Mouse (Mus musculus): ENCODE data around the gene Prom1. TPM values are rescaled to one million over a fixed set of nuclear protein-coding genes. Genes with fewer than 3 reads are reported as not detected.

Gene Prom1
- total RNA-seq, 1 experiment from 2014 or later, result 1.6 TPM

GRCm38 (mm10) chr5:44087034-44087433, 14.8 kb downstream of the Prom1 start:
- ATAC-seq (ENCODE audit: extremely low read depth, insufficient number of reproducible peaks, low FRiP score, poor library complexity, severe bottlenecking), result no peak

GRCm38 (mm10) chr5:44085871-44086270, 16.0 kb downstream of the Prom1 start:
- no peak for ATAC-seq (ENCODE audit: extremely low read depth, insufficient number of reproducible peaks, low FRiP score, poor library complexity, severe bottlenecking)

- no peak for ATAC-seq (ENCODE audit: extremely low read depth, insufficient number of reproducible peaks, low FRiP score, poor library complexity, severe bottlenecking)
Measured at GRCm38 (mm10) chr5:44081108-44081507, 20.7 kb downstream of the Prom1 start.

DNA sequence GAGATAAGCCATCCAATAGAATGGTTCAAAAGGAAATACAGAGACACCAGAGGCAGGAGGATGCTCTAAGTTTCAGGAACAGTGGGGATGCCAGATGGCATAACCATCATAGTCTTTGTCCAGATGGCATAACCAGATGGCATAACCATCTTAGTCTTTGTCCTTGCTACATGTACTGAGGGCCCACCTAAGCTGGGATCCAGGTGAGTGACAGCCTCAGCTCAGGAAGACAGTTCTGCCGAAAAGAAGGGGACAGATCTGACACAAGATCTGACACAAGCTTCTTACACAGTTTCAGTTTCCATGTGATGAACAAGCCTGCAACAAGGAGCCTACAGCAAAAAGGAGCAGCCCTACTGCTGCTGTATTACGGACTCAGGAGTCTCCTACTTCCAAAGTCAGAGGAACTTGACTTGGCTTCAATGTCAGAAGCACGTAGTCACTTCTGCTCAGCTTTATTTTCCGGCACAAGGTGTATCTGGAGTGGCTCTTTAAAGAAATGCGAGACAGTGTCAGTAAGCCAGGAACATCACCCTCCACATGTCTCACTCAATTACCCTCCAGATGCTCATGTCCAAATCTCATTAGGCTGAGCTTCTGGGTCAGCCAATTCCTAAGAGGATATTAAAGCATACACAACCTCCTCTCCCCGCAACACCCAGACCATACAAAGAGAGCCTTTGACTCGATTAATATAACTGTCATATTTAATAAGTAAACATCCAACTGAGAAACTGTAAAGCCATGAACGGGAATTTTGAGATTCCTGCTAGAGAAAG, 21.4 kb downstream of the Prom1 start:
- ATAC-seq (ENCODE audit: extremely low read depth, insufficient number of reproducible peaks, low FRiP score, poor library complexity, severe bottlenecking), result no peak

- ATAC-seq (ENCODE audit: extremely low read depth, insufficient number of reproducible peaks, low FRiP score, poor library complexity, severe bottlenecking), result peak; percentile 59; the same call in 1 of the 2 replicates
Measured at GRCm38 (mm10) chr5:44075432-44075831, 26.4 kb downstream of the Prom1 start.

- ATAC-seq (ENCODE audit: extremely low read depth, insufficient number of reproducible peaks, low FRiP score, poor library complexity, severe bottlenecking), result no peak
Measured at GRCm38 (mm10) chr5:44073634-44074033, 28.2 kb downstream of the Prom1 start.

DNA sequence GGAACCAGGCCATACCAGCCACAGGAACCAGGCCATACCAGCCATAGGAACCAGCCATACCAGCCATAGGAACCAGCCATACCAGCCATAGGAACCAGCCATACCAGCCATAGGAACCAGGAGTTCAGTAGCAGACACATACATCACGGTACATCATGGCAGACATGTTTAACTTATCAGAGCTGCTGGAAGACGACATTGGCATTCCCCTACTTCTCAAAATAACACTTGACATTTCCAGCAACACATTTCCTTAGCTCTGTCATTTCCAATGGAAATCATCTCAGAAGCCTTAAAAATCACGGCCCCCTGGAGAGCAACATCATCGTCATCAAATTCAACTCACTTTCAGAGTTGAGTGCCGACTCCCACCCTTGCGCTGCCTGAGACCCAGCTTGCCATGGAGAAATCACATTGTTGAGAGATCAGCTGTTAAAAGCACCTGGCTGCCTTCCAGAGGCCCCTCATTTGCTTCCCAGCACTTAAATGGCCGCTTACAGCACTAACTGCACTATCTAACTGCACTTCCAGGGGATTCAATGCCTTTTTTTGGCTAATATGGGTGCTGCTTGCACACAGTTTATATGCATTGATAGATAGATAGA, 31.2 kb downstream of the Prom1 start:
- no peak for ATAC-seq (ENCODE audit: extremely low read depth, insufficient number of reproducible peaks, low FRiP score, poor library complexity, severe bottlenecking)

DNA sequence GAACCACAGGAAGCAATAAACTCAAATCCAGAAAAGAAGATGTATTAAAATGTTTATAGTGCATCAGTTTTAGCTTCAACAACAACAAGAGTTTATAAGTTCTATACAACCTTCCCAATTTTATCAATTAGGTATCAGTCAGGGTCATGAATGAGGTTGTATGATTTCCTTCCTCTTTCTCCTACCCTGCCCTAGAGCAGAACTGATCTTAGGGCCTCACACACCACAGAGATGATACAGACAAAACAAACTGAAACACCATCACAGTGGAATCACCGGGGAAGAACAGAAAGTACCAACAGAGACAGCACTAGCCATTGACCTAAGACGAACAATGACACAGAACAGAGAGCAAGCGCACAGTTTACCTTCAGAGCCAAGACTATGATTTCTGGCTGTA, 43.6 kb downstream of the Prom1 start:
- ATAC-seq (ENCODE audit: extremely low read depth, insufficient number of reproducible peaks, low FRiP score, poor library complexity, severe bottlenecking), result no peak

DNA sequence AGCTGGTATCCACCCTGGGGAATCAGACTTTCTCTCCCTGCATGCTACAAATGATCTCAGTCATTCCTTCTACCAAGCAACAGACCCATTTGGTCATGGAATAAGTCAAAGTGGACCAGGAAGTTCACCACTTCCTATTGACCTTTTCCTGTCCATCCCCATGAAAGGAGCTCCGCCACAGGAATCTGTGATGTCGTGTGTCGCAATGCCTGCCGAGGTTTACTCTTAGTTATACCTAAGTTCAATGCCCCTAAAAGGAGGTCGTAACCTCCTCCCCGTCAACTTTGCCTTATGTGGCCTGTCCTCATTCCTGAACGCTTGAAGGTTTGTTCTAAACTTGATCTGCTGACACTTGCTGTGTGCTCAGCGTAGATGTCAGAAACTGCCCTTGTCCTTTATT, 51.6 kb downstream of the Prom1 start:
- ATAC-seq (ENCODE audit: extremely low read depth, insufficient number of reproducible peaks, low FRiP score, poor library complexity, severe bottlenecking), result no peak

GRCm38 (mm10) chr5:44049395-44049976, 52.3 kb downstream of the Prom1 start:
- ATAC-seq (ENCODE audit: extremely low read depth, insufficient number of reproducible peaks, low FRiP score, poor library complexity, severe bottlenecking), result no peak

GRCm38 (mm10) chr5:44048568-44049363, 53.1 kb downstream of the Prom1 start:
- ATAC-seq (ENCODE audit: extremely low read depth, insufficient number of reproducible peaks, low FRiP score, poor library complexity, severe bottlenecking), result 0 out of 2 replicates have a peak, but pooled peaks have one; percentile 39

GRCm38 (mm10) chr5:44041725-44042124, 60.1 kb downstream of the Prom1 start:
- no peak for ATAC-seq (ENCODE audit: extremely low read depth, insufficient number of reproducible peaks, low FRiP score, poor library complexity, severe bottlenecking)

GRCm38 (mm10) chr5:44041056-44041455, 60.8 kb downstream of the Prom1 start:
- ATAC-seq (ENCODE audit: extremely low read depth, insufficient number of reproducible peaks, low FRiP score, poor library complexity, severe bottlenecking), result no peak

DNA sequence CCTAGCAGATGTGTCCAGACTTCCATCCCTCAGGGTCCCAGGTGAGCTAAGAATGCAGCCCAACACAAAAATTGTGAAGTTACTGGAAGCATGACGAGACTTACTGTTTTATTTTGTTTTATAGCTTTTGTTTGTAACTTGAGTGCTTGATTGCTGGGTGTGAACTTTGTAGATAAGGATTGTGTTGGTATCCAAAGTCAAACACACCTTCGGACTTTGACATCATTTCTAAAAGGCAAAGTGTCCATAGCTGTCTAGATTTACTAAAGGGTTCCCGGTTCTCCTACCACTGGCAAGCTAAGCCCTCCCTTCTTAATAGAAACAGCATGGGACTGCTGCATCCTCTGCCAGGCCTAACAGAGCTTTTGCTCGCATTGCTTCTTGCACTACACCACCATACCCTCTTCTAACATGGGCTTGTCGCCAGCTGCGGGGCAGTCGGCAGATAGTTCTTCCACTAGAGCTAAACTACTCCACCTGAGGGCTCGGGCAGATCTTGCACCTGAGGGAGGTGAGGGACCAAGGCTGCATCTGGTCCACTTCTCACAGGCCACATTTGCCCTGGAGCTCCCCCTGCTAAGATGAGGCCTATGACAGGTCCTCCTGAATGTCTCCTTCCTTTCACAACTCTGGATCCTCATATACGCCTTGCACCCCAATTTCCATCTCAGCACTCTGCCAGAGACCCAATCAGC, 103.4 kb downstream of the Prom1 start:
- no peak for ATAC-seq (ENCODE audit: extremely low read depth, insufficient number of reproducible peaks, low FRiP score, poor library complexity, severe bottlenecking)

DNA sequence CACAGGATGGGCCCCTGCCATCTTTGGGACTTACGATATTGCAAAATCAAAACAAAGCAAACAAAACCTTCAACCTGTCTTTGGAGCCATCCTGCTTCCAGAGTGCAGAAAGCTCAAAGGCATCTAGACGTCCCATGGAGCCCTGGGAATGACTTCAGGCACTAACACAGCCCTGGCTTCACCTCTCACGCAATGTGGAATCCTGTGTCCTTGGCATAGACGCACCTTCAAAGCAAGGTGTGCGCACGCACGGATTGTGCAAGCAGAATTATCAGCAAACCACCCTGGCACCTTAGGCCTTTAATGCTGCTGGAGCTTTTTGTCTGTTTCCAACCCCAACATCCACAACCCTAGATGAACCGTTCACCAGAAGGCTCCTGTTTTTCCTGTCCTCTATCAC, 104.2 kb downstream of the Prom1 start:
- ATAC-seq (ENCODE audit: extremely low read depth, insufficient number of reproducible peaks, low FRiP score, poor library complexity, severe bottlenecking), result no peak

DNA sequence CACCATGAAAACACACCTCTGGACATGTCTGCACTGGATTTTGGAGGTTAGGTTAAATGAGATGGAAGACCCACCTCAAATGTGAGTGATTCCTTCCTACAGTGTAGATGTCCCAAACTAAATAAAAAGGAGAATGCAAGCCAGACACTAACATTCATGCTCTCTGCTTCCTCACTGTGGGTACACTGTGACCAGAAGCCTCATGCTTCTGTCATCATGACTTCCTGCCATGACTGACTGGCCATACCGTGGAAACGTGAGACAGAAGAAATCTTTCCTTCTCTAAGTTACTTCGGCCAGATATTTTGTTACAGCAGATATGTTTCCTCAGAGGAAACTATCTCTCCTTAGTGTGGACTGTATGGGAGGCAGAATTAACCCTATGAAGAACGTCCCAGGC, 105.7 kb downstream of the Prom1 start:
- no peak for ATAC-seq (ENCODE audit: extremely low read depth, insufficient number of reproducible peaks, low FRiP score, poor library complexity, severe bottlenecking)

- ATAC-seq (ENCODE audit: extremely low read depth, insufficient number of reproducible peaks, low FRiP score, poor library complexity, severe bottlenecking), result no peak
Measured at GRCm38 (mm10) chr5:43994981-43995380, 106.9 kb downstream of the Prom1 start.

- ATAC-seq (ENCODE audit: extremely low read depth, insufficient number of reproducible peaks, low FRiP score, poor library complexity, severe bottlenecking), result peak; percentile 72
Measured at GRCm38 (mm10) chr5:43990316-43990715, 111.5 kb downstream of the Prom1 start.

GRCm38 (mm10) chr5:43989017-43989416, 112.8 kb downstream of the Prom1 start:
- ATAC-seq (ENCODE audit: extremely low read depth, insufficient number of reproducible peaks, low FRiP score, poor library complexity, severe bottlenecking), result peak; percentile 34; the same call in 1 of the 2 replicates
